Mouse (Mus musculus) myocyte (in vitro differentiated cells): ENCODE data around the gene Tdrd5. TPM values are rescaled to one million over a fixed set of nuclear protein-coding genes. Genes with fewer than 3 reads are reported as not detected.
"Not testable (repeated sequence)": the region's sequence is repeated elsewhere in the genome, so short reads cannot be mapped to it uniquely, and the experiment has no call there.

Experiments used
- H3K27me3 ChIP-seq: one replicate; pipeline ENCODE4 v1.6.1; 2011; ENCODE audit not compliant: control insufficient read depth, insufficient read depth, insufficient read length
- H3K36me3 ChIP-seq: one replicate; pipeline ENCODE4 v1.6.1; 2011; ENCODE audit not compliant: control insufficient read depth, insufficient read depth
- H3K4me2 ChIP-seq: one replicate; pipeline ENCODE4 v1.6.1; 2011; ENCODE audit warnings: low read depth, control low read depth
- H3K4me3 ChIP-seq: one replicate; pipeline ENCODE4 v1.5.1; 2011; ENCODE audit warnings: mild to moderate bottlenecking, control low read depth, moderate library complexity
- H3K79me2 ChIP-seq: one replicate; pipeline ENCODE4 v1.6.1; 2011; ENCODE audit not compliant: control insufficient read depth, insufficient read depth
- H3ac ChIP-seq: one replicate; pipeline ENCODE4 v1.6.1; 2011; ENCODE audit not compliant: control insufficient read depth, insufficient read length
- CEBPB ChIP-seq: IDR thresholded peaks from 2 replicates; pipeline ENCODE4 v1.6.1; 2011; ENCODE audit warnings: mild to moderate bottlenecking, moderate library complexity; ENCODE audit not compliant: poor library complexity, insufficient read depth, severe bottlenecking
- E2F4 ChIP-seq: IDR thresholded peaks from one replicate; pipeline ENCODE4 v1.6.1; 2011; ENCODE audit warnings: mild to moderate bottlenecking, control low read depth, moderate library complexity; ENCODE audit not compliant: insufficient read depth
- MAX ChIP-seq: IDR thresholded peaks from one replicate; pipeline ENCODE4 v1.6.1; 2011; ENCODE audit warnings: low read depth, mild to moderate bottlenecking, control low read depth
- MYOD1 ChIP-seq, 3 experiments: IDR thresholded peaks; one replicate each; pipeline ENCODE4 v1.6.1; 2011; ENCODE audit warnings: control low read depth in 2 of 3, low read depth in 2 of 3, mild to moderate bottlenecking in 2 of 3, moderate library complexity in 1 of 3; ENCODE audit not compliant: insufficient read length in 2 of 3, control insufficient read depth in 1 of 3
- MYOG ChIP-seq, 3 experiments: IDR thresholded peaks; one replicate each; pipeline ENCODE4 v1.6.1; 2011; ENCODE audit warnings: control low read depth in 2 of 3, low read depth in 2 of 3, mild to moderate bottlenecking in 2 of 3; ENCODE audit not compliant: insufficient read length in 2 of 3, control insufficient read depth in 1 of 3, insufficient read depth in 1 of 3
- POLR2A ChIP-seq: IDR thresholded peaks from one replicate; pipeline ENCODE4 v1.6.1; 2011; ENCODE audit warnings: low read depth, mild to moderate bottlenecking, control low read depth, moderate library complexity; ENCODE audit not compliant: insufficient read length
- POLR2AphosphoS2 ChIP-seq: IDR thresholded peaks from one replicate; pipeline ENCODE4 v1.6.1; 2011; ENCODE audit warnings: low read depth, control low read depth; ENCODE audit not compliant: insufficient read length
- REST ChIP-seq: IDR thresholded peaks from one replicate; pipeline ENCODE4 v1.6.1; 2011; ENCODE audit warnings: mild to moderate bottlenecking, control low read depth, moderate library complexity; ENCODE audit not compliant: insufficient read depth, insufficient read length
- SRF ChIP-seq: IDR thresholded peaks from one replicate; pipeline ENCODE4 v1.6.1; 2011; ENCODE audit warnings: low read depth; ENCODE audit not compliant: control insufficient read depth, insufficient read length
- TCF12 ChIP-seq: IDR thresholded peaks from one replicate; pipeline ENCODE4 v1.6.1; 2011; ENCODE audit warnings: mild to moderate bottlenecking, control low read depth; ENCODE audit not compliant: poor library complexity, insufficient read depth, severe bottlenecking
- TCF3 ChIP-seq: IDR thresholded peaks from one replicate; pipeline ENCODE4 v1.6.1; 2011; ENCODE audit warnings: low read depth, control low read depth; ENCODE audit not compliant: insufficient read length
- USF1 ChIP-seq: IDR thresholded peaks from one replicate; pipeline ENCODE4 v1.6.1; 2011; ENCODE audit warnings: low read depth, mild to moderate bottlenecking, control low read depth, moderate library complexity
- polyA plus RNA-seq: library from polyadenylated mRNA; unstranded; fragments of >200 nt; fragmentation: generic; extraction: Trizol; gene quantifications from one replicate; pipeline ENCODE4 v1.2.1, GENCODE M21; 2012; ENCODE audit warnings: missing spikeins

Gene Tdrd5
- polyA plus RNA-seq, 1 experiment, result 0.05 TPM

- Histone ChIP-seq H3K27me3 (no peaks in the 10 kb centered on the region), H3K4me3 (no peak overlapping the region), H3K79me2 (no peaks in the 10 kb centered on the region), H3K4me2 (no peak overlapping the region), H3ac (no peak overlapping the region), H3K36me3 (no peaks in the 10 kb centered on the region)
- TF ChIP-seq POLR2A (no peak), SRF (no peak), TCF3 (no peak), E2F4 (no peak), POLR2AphosphoS2 (no peak), USF1 (no peak), CEBPB (no peak), MYOD1 (IDR thresholded peaks at IDR 0.05; ENCODE audit: control insufficient read depth in 1 of 3, insufficient read length in 2 of 3, low read depth in 2 of 3) (no peak), MAX (no peak), REST (no peak), TCF12 (no peak), MYOG (IDR thresholded peaks at IDR 0.05; ENCODE audit: control insufficient read depth in 1 of 3, insufficient read depth in 1 of 3, insufficient read length in 2 of 3, low read depth in 2 of 3) (no peak)
Measured at GRCm38 (mm10) chr1:156263946-156264345, 39.5 kb downstream of the Tdrd5 start.

GRCm38 (mm10) chr1:156263352-156263751 lies 40.1 kb downstream of the Tdrd5 start:
- H3K36me3 ChIP-seq, result no peaks in the 10 kb centered on the region
- H3ac ChIP-seq, result no peak overlapping the region
- no peak overlapping the region for H3K4me3 ChIP-seq
- no peak for TF ChIP-seq MYOG (IDR thresholded peaks at IDR 0.05; ENCODE audit: control insufficient read depth in 1 of 3, insufficient read depth in 1 of 3, insufficient read length in 2 of 3, low read depth in 2 of 3)
- TF ChIP-seq USF1, result no peak
- no peak for TF ChIP-seq POLR2AphosphoS2
- no peak for TF ChIP-seq CEBPB
- no peak for TF ChIP-seq MYOD1 (IDR thresholded peaks at IDR 0.05; ENCODE audit: control insufficient read depth in 1 of 3, insufficient read length in 2 of 3, low read depth in 2 of 3)
- TF ChIP-seq POLR2A, result no peak
- H3K4me2 ChIP-seq, result no peak overlapping the region
- H3K27me3 ChIP-seq, result no peaks in the 10 kb centered on the region
- H3K79me2 ChIP-seq, result no peaks in the 10 kb centered on the region

DNA sequence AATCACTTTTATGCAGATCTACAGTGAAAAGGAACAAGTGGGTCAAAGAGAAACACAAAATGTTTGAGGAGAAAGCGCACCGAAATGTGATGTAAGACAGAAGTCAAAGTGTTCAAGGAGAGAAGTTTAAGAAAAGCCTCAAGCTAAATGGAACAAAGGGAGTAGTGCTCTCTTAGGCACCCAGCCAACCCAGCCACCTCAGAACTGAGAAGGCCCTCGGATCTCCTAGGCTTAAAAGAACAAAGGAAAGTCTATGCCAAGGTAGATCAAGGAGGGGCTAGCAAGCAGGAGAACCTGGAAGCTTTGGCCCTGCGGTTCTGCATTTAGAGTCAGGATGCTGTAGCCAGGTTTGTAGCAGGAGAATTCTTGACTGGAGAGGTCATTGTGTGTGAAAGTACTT lies 48.6 kb downstream of the Tdrd5 start:
- TF ChIP-seq POLR2A (no peak), TCF3 (no peak), MAX (no peak), USF1 (no peak), TCF12 (no peak), CEBPB (no peak), REST (no peak), MYOG (IDR thresholded peaks at IDR 0.05; ENCODE audit: control insufficient read depth in 1 of 3, insufficient read depth in 1 of 3, insufficient read length in 2 of 3, low read depth in 2 of 3) (no peak)
- Histone ChIP-seq H3ac (no peak overlapping the region), H3K27me3 (no peaks in the 10 kb centered on the region)

GRCm38 (mm10) chr1:156251096-156251495 lies 52.4 kb downstream of the Tdrd5 start:
- H3K4me2 ChIP-seq, H3K79me2 ChIP-seq, H3K36me3 ChIP-seq, H3K4me3 ChIP-seq, H3ac ChIP-seq, H3K27me3 ChIP-seq: not testable (repeated sequence)

More for the DNA sequence above, 48.6 kb downstream of the Tdrd5 start:
- Histone ChIP-seq H3K36me3 (no peaks in the 10 kb centered on the region), H3K4me3 (no peak overlapping the region), H3K4me2 (no peak overlapping the region), H3K79me2 (no peaks in the 10 kb centered on the region)

- no peak overlapping the region for H3ac ChIP-seq
Measured at GRCm38 (mm10) chr1:156247893-156248292, 55.6 kb downstream of the Tdrd5 start.

More at GRCm38 (mm10) chr1:156247893-156248292, 55.6 kb downstream of the Tdrd5 start:
- Histone ChIP-seq H3K4me3 (no peak overlapping the region), H3K27me3 (no peaks in the 10 kb centered on the region), H3K36me3 (no peaks in the 10 kb centered on the region), H3K4me2 (no peak overlapping the region), H3K79me2 (no peaks in the 10 kb centered on the region)
- TF ChIP-seq CEBPB (peak; percentile 94), REST (no peak), POLR2A (no peak), TCF12 (no peak), USF1 (no peak), SRF (no peak)
